Mouse (Mus musculus) midbrain, embryonic 16.5 days (tissue): ENCODE measurements around the gene Mr1. TPM values are rescaled to one million over a fixed set of nuclear protein-coding genes. Genes with fewer than 3 reads are reported as not detected.

Experiments used
- ATAC-seq: fragments of 200-750 bp; cut with Nextera tagmentation; 2 replicates; pipeline ENCODE4 v1.8.0; 2017; ENCODE audit warnings: moderate TSS enrichment
- H3K27ac ChIP-seq: fragments of 300-500 bp; sonication (generic); 2 replicates; pipeline ENCODE4 v1.5.1; 2014; ENCODE audit warnings: mild to moderate bottlenecking, low read length, mixed read lengths
- H3K27me3 ChIP-seq: fragments of 300-500 bp; sonication (generic); 2 replicates; pipeline ENCODE4 v1.6.1; 2014; ENCODE audit warnings: low read depth, low read length, mixed read lengths; ENCODE audit not compliant: control insufficient read depth, insufficient read depth
- H3K36me3 ChIP-seq: fragments of 300-500 bp; sonication (generic); 2 replicates; pipeline ENCODE4 v1.6.1; 2014; ENCODE audit warnings: mild to moderate bottlenecking, low read length, moderate library complexity, mixed read lengths; ENCODE audit not compliant: control insufficient read depth, insufficient read depth
- H3K4me1 ChIP-seq: fragments of 300-500 bp; sonication (generic); 2 replicates; pipeline ENCODE4 v1.6.1; 2014; ENCODE audit warnings: mild to moderate bottlenecking, low read length, mixed read lengths; ENCODE audit not compliant: control insufficient read depth, insufficient read depth
- H3K4me2 ChIP-seq: fragments of 300-500 bp; sonication (generic); 2 replicates; pipeline ENCODE4 v1.6.1; 2014; ENCODE audit warnings: mild to moderate bottlenecking, low read length, mixed read lengths
- H3K4me3 ChIP-seq: fragments of 300-500 bp; sonication (generic); 2 replicates; pipeline ENCODE4 v1.5.1; 2014; ENCODE audit warnings: low read depth, mild to moderate bottlenecking, low read length, moderate library complexity, mixed read lengths
- H3K9ac ChIP-seq: fragments of 300-500 bp; sonication (generic); 2 replicates; pipeline ENCODE4 v1.6.1; 2014; ENCODE audit warnings: low read depth, low read length, mixed read lengths
- H3K9me3 ChIP-seq: fragments of 300-500 bp; sonication (generic); replicated peaks from 2 replicates; pipeline ENCODE4 v1.6.1; 2014; ENCODE audit warnings: mild to moderate bottlenecking, low read length, mixed read lengths; ENCODE audit not compliant: control insufficient read depth, poor library complexity, severe bottlenecking
- WGBS: fragments of 180-500 bp; shearing (Covaris S2); extraction: QIAGEN DNeasy Blood & Tissue Kit; methylation state at CpG from one replicate; pipeline ENCODE4 v1.1.7; 2014; 5-methylcytosine and 5-hydroxymethylcytosine counted together
- polyA plus RNA-seq: library from polyadenylated mRNA; unstranded; fragments of >200 nt; fragmentation: Nextera tagmentation; extraction: Ambion mirVana; gene quantifications from 2 replicates; pipeline ENCODE4 v1.2.1, GENCODE M21; 2015

The Mr1 gene
- polyA plus RNA-seq, 1 experiment from 2014 or later = 1.6 TPM

DNA sequence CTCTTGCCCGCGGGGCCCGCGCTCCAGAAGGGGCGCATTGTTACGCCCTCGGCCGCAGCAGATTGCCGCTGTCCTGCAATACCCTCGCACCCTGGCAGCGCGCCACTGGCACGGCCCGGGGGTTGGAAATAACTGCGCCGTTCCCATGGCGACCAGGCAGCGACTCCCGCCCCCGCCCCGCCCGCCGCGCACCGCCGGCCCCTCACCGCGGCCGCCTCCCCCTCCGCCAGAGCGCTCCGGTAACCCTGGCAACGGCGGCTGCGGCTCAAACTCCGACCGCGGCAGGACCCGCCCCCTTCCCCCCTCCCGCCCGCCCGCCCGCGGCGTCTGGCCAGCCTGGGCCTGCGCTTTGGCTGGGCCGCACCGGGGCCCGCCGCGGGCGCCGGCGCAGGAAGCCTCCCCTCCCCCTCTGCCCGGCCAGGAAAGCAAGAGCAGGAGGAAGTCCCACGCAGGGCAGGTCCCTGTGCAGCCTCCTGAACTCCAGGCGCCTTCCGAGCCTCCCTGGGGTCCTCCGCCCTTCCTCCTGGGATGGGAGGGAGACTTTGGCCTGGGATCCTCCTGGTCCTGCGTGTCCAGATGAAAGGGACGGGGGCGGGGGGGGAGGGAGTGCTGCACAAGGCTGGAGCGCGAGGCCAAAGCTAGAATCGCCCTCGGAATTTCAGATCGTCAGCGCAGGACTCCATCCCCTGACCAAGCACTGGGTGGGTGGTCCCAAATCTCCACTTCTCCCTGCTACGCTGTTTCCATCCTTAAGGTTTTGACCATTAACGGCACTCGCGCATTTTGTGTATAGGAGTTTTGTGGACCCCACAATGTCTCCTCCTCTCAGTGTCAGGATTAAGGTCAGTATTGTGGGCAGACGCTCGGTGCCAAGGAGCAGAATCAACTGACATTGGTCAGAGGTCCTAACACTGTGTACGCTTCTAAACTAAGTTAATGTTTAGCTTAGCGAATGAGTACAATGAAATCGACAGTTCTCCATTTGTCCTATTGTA is 63.0 kb downstream of the Mr1 start:
- ATAC-seq = peak; percentile 93
- peak overlapping the region; percentile 81 for H3K9ac ChIP-seq
- peak overlapping the region; percentile 83 for H3K4me2 ChIP-seq
- H3K4me1 ChIP-seq = peaks cover 47% of the 10 kb centered on the region
- no peaks in the 10 kb centered on the region for H3K36me3 ChIP-seq
- no peaks in the 10 kb centered on the region for H3K9me3 ChIP-seq
- peak overlapping the region; percentile 46 for H3K4me3 ChIP-seq
- no peaks in the 10 kb centered on the region for H3K27me3 ChIP-seq
- WGBS = under 1% methylated on average over 48 of the region's 77 CpGs
- H3K27ac ChIP-seq = peak overlapping the region; percentile 98

DNA sequence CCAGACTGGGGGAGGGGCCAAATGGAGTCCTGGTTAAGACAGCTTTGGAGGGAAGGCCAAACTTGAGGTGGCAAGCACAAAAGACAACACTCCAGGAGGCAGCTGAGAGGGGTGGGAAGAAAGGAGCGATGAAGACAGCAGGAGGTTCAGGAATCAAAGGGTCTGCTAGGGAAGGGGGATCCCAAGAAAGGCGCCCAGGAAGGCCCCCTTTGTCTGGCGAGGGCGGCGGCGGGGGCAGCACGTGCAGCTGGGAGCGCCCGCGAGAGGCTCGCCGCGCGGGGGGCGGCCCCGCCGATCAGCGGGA is 63.7 kb downstream of the Mr1 start:
- under 1% methylated on average over 17 of the region's 18 CpGs for WGBS
- Histone ChIP-seq H3K4me1 (peaks cover 49% of the 10 kb centered on the region), H3K9ac (peak overlapping the region; percentile 81), H3K4me2 (peak overlapping the region; percentile 83), H3K36me3 (no peaks in the 10 kb centered on the region), H3K27ac (peak overlapping the region; percentile 98), H3K4me3 (peak overlapping the region; percentile 46), H3K9me3 (no peaks in the 10 kb centered on the region), H3K27me3 (no peaks in the 10 kb centered on the region)
- peak; percentile 62; the same call in 1 of the 2 replicates for ATAC-seq

DNA sequence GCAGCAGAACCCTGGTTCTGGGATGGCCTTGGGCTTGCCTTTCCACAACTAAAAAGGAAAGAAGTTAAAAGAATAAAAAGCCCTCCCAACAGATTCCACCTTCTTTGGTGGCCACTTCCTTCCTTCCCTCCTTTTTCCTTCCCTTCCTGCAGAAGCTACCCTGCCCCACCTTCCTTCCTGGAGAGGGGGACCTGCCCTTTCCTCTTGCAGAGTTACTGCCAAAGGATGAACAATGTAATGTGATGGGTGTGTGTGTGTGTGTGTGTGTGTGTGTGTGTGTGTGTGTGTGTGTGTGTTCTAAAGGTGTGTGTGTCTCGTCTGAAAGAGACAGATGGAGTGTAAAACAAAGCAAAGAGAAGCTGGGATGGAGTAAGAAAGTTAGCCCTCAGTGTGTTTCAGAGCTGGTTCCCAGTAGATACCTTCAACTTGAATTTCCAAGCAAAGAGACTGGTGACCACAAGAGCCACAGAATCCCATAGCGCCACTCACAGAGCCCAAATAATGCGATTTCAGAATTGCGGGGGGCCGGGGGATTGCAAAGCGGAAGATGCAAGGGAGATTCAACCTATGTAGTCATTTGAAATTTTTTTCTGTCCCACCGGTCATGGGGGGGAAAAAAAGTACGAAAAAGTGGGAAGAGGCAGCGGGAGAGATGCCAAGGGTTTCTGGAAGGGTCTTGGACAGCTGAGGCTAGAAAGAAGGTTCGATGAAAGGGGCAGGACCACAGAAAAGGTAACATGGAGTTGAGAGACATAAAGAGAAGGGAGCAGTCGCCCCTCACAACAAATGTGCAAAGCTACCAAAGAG is 64.3 kb downstream of the Mr1 start:
- peaks cover 54% of the 10 kb centered on the region for H3K4me1 ChIP-seq
- ATAC-seq = no peak
- WGBS = 4% methylated on average over 11 of the region's 11 CpGs

DNA sequence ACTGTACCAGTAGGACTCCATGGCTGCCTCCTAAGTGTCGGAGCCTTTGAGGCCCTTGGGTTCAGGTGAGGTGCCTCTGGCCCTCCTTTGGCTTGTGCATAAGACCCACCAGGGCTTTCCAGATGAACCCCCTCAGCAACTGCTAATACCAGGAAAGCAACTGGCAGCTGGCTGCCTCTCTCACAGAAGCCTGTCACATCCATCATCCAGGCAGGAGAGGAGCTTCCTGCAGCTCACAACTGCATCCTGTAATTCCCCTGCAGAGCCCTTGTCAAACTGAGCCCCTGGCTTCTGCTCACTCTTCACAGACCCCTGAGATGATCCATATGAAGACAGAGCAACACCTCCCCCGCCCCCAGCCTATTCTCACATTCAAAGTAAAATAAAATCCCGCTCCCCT is 68.9 kb downstream of the Mr1 start:
- no peak overlapping the region for H3K9ac ChIP-seq
- no peak overlapping the region for H3K4me3 ChIP-seq
- WGBS = 89% methylated on average over 3 of the region's 3 CpGs
- H3K4me1 ChIP-seq = peaks cover 22% of the 10 kb centered on the region
- H3K4me2 ChIP-seq = no peak overlapping the region
- no peaks in the 10 kb centered on the region for H3K9me3 ChIP-seq
- ATAC-seq = no peak
- no peaks in the 10 kb centered on the region for H3K36me3 ChIP-seq
- H3K27me3 ChIP-seq = no peaks in the 10 kb centered on the region
- peak overlapping the region; percentile 56 for H3K27ac ChIP-seq

More for the DNA sequence above, 64.3 kb downstream of the Mr1 start:
- Histone ChIP-seq H3K36me3 (no peaks in the 10 kb centered on the region), H3K9me3 (no peaks in the 10 kb centered on the region), H3K27me3 (no peaks in the 10 kb centered on the region), H3K4me2 (peak overlapping the region; percentile 83), H3K4me3 (peak overlapping the region; percentile 46), H3K27ac (peak overlapping the region; percentile 98), H3K9ac (peak overlapping the region; percentile 81; the same call in 1 of the 2 replicates)

Other genes with a start within 250 kb of the Mr1 start
- gene Ier5, start 47.2 kb downstream of the Mr1 start, polyA plus RNA-seq = 4.8 and 4.9 TPM in 2 replicates
- 94.0 and 111 TPM in 2 replicates for gene Stx6, start 11.9 kb upstream of the Mr1 start, polyA plus RNA-seq
- gene BC034090, start 97.6 kb upstream of the Mr1 start, polyA plus RNA-seq = 2.8 and 5.5 TPM in 2 replicates